Mouse (Mus musculus): ENCODE data around the gene Pxt1. TPM values are rescaled to one million over a fixed set of nuclear protein-coding genes. Genes with fewer than 3 reads are reported as not detected.
"Not testable (repeated sequence)": the region's sequence is repeated elsewhere in the genome, so short reads cannot be mapped to it uniquely, and the experiment has no call there.

The Pxt1 gene
- not detected for total RNA-seq (2021)
- long read RNA-seq, experiment 1: 0 reads
- long read RNA-seq, experiment 2: 0 reads

GRCm38 (mm10) chr17:28943740-28944139 lies at the start of gene Pxt1:
Gene Pxt1 (minus strand): TSS chr17:28943840.
- DNase-seq: no peak
- intact Hi-C loops (cut with DNase I; ENCODE audit: low total_unique reads): no loop called here

GRCm38 (mm10) chr17:28993004-28993403 lies 49.4 kb upstream of the Pxt1 start:
- intact Hi-C loops (cut with DNase I; ENCODE audit: low total_unique reads); DNase-seq: not testable (repeated sequence)

- DNase-seq: peak; percentile 19
- intact Hi-C loops (cut with DNase I; ENCODE audit: low total_unique reads): no loop called here
Measured at GRCm38 (mm10) chr17:28992105-28992504, 48.5 kb upstream of the Pxt1 start.

- no peak for DNase-seq
- intact Hi-C loops (cut with DNase I; ENCODE audit: low total_unique reads): no loop called here
Measured at GRCm38 (mm10) chr17:28991286-28991685, 47.6 kb upstream of the Pxt1 start.

- DNase-seq: no peak
- intact Hi-C loops (cut with DNase I; ENCODE audit: low total_unique reads): no loop called here
Measured at GRCm38 (mm10) chr17:28990060-28990459, 46.4 kb upstream of the Pxt1 start.

- intact Hi-C loops (cut with DNase I; ENCODE audit: low total_unique reads): loop anchor here (5.0 kb wide), 1 partner anchor 33 kb away; no protein-coding TSS in a partner anchor
- no peak for DNase-seq
Measured at GRCm38 (mm10) chr17:28988996-28989395, 45.4 kb upstream of the Pxt1 start.

- no peak for DNase-seq
- intact Hi-C loops (cut with DNase I; ENCODE audit: low total_unique reads): loop anchor here (5.0 kb wide), 1 partner anchor 34 kb away; no protein-coding TSS in a partner anchor
Measured at GRCm38 (mm10) chr17:28988291-28988690, 44.7 kb upstream of the Pxt1 start.

- peak; percentile 32 for DNase-seq
- intact Hi-C loops (cut with DNase I; ENCODE audit: low total_unique reads): loop anchor here (5.0 kb wide), 1 partner anchor 35 kb away; no protein-coding TSS in a partner anchor
Measured at GRCm38 (mm10) chr17:28987713-28988112, 44.1 kb upstream of the Pxt1 start.

- intact Hi-C loops (cut with DNase I; ENCODE audit: low total_unique reads): loop anchor here (5.0 kb wide), 1 partner anchor 35 kb away; no protein-coding TSS in a partner anchor
- no peak for DNase-seq
Measured at GRCm38 (mm10) chr17:28986833-28987232, 43.2 kb upstream of the Pxt1 start.

GRCm38 (mm10) chr17:28984724-28985420 lies 41.2 kb upstream of the Pxt1 start:
- intact Hi-C loops (cut with DNase I; ENCODE audit: low total_unique reads): loop anchor here (5.0 kb wide), 1 partner anchor 37 kb away; no protein-coding TSS in a partner anchor
- DNase-seq: no peak

- intact Hi-C loops (cut with DNase I; ENCODE audit: low total_unique reads): no loop called here
- no peak for DNase-seq
Measured at GRCm38 (mm10) chr17:28982591-28982990, 39.0 kb upstream of the Pxt1 start.

- intact Hi-C loops (cut with DNase I; ENCODE audit: low total_unique reads): no loop called here
- no peak for DNase-seq
Measured at GRCm38 (mm10) chr17:28981081-28981480, 37.4 kb upstream of the Pxt1 start.

GRCm38 (mm10) chr17:28979091-28979490 lies 35.5 kb upstream of the Pxt1 start:
- intact Hi-C loops (cut with DNase I; ENCODE audit: low total_unique reads): no loop called here
- DNase-seq: no peak

- intact Hi-C loops (cut with DNase I; ENCODE audit: low total_unique reads): no loop called here
- DNase-seq: no peak
Measured at GRCm38 (mm10) chr17:28970122-28970521, 26.5 kb upstream of the Pxt1 start.

- no peak for DNase-seq
- intact Hi-C loops (cut with DNase I; ENCODE audit: low total_unique reads): no loop called here
Measured at GRCm38 (mm10) chr17:28967021-28967610, 23.5 kb upstream of the Pxt1 start.

- intact Hi-C loops (cut with DNase I; ENCODE audit: low total_unique reads): no loop called here
- DNase-seq: no peak
Measured at GRCm38 (mm10) chr17:28961596-28961995, 18.0 kb upstream of the Pxt1 start.

- no peak for DNase-seq
- intact Hi-C loops (cut with DNase I; ENCODE audit: low total_unique reads): no loop called here
Measured at GRCm38 (mm10) chr17:28960597-28960996, 17.0 kb upstream of the Pxt1 start.

- intact Hi-C loops (cut with DNase I; ENCODE audit: low total_unique reads): no loop called here
- no peak for DNase-seq
Measured at GRCm38 (mm10) chr17:28954416-28954815, 10.8 kb upstream of the Pxt1 start.

- intact Hi-C loops (cut with DNase I; ENCODE audit: low total_unique reads): no loop called here
- no peak for DNase-seq
Measured at GRCm38 (mm10) chr17:28953251-28953650, 9.6 kb upstream of the Pxt1 start.

GRCm38 (mm10) chr17:28951831-28952799 lies 8.5 kb upstream of the Pxt1 start, which contains the start of gene Kctd20:
Gene Kctd20 (plus strand): TSS chr17:28951950.
- intact Hi-C loops (cut with DNase I; ENCODE audit: low total_unique reads): no loop called here
- DNase-seq: peak; percentile 93

Data from gastrocnemius, postnatal 14 days (tissue).